Comparison of ENCODE assay signal across 9 mouse cellular contexts in genomic region chr7:96769784-96770183, GRCm38 (mm10).
DNase-seq lines count a peak whose midpoint lies in the region; ATAC-seq and TF ChIP-seq lines count a peak whose summit lies in the region.
"Had no signal": no experiment of that assay in that cellular context is flagged by ENCODE, and none has a peak within 500 bp of the region (broad histone marks: within the 10 kb centered on the region; RNA-seq: fewer than 3 reads in every experiment).

No protein-coding gene starts in this region.

- no peak overlapping the region for H3K4me2 ChIP-seq in kidney, embryonic 15.5 days
- H3K4me2 ChIP-seq: liver, embryonic 13.5 days had no signal

- H3K4me1 ChIP-seq in kidney, embryonic 15.5 days = peaks cover 19% of the 10 kb centered on the region
- H3K4me1 ChIP-seq in G1E (ENCODE audit: insufficient read depth, low read depth, low read length) = peaks cover 9% of the 10 kb centered on the region
- peaks cover 7% of the 10 kb centered on the region for H3K4me1 ChIP-seq in cortical plate, adult 2 months (ENCODE audit: control insufficient read depth, insufficient read depth, low read length)

- WGBS in kidney, embryonic 15.5 days = 69% methylated on average over 4 of the region's 4 CpGs

- TF ChIP-seq POLR2A in cortical plate, adult 2 months (IDR thresholded peaks at IDR 0.05; ENCODE audit: extremely low read depth, insufficient read depth, low read length) = no peak

- no peak overlapping the region for H3K9ac ChIP-seq in kidney, embryonic 15.5 days
- H3K9ac ChIP-seq: liver, embryonic 13.5 days had no signal

- peak; percentile 35 for DNase-seq in kidney, adult 9 months
- DNase-seq in G1E (ENCODE audit: low spot score) = no peak
- DNase-seq in splenic B cell, adult 2 months (ENCODE audit: low read depth, low spot score) = peak; percentile 62
- DNase-seq in right cerebral cortex, postnatal 36 days (ENCODE audit: low spot score in 2 of 2) = no peak
- DNase-seq in gastrocnemius, adult 8-10 months (ENCODE audit: low spot score in 2 of 2) = no peak
- DNase-seq: cerebellum, adult 11 months; liver, embryonic 13.5 days had no signal

- H3K27ac ChIP-seq in kidney, embryonic 15.5 days = no peak overlapping the region
- no peak overlapping the region for H3K27ac ChIP-seq in cortical plate, adult 2 months (ENCODE audit: insufficient read depth, low read length)
- H3K27ac ChIP-seq: liver, embryonic 13.5 days had no signal

- no peak overlapping the region for H3K4me3 ChIP-seq in kidney, embryonic 15.5 days (replicated peaks)
- H3K4me3 ChIP-seq in G1E (ENCODE audit: low read depth, low read length) = no peak overlapping the region
- no peak overlapping the region for H3K4me3 ChIP-seq in cortical plate, adult 2 months (ENCODE audit: insufficient read depth, low read length)
- H3K4me3 ChIP-seq: liver, embryonic 13.5 days had no signal

- H3K9me3 ChIP-seq in kidney, embryonic 15.5 days (replicated peaks) = no peaks in the 10 kb centered on the region
- H3K9me3 ChIP-seq in G1E (replicated peaks) = peaks cover 37% of the 10 kb centered on the region

- no peak for ATAC-seq in kidney, embryonic 15.5 days (replicated peaks; ENCODE audit: low FRiP score)
- no peak for ATAC-seq in G1E (ENCODE audit: extremely low read depth, insufficient number of reproducible peaks, low FRiP score, poor library complexity, severe bottlenecking)

- no peaks in the 10 kb centered on the region for H3K27me3 ChIP-seq in kidney, embryonic 15.5 days
- no peaks in the 10 kb centered on the region for H3K27me3 ChIP-seq in G1E (ENCODE audit: insufficient read depth, low read length)
- H3K27me3 ChIP-seq in splenic B cell, adult 2 months (ENCODE audit: control insufficient read depth, insufficient read depth, low read length, poor library complexity, severe bottlenecking) = no peaks in the 10 kb centered on the region
- H3K27me3 ChIP-seq: liver, embryonic 13.5 days had no signal

- TF ChIP-seq CTCF in G1E (IDR thresholded peaks at IDR 0.05; ENCODE audit: low read depth, low read length) = 0 out of 2 replicates have a peak, but pooled peaks have one; percentile 13
- TF ChIP-seq CTCF in cortical plate, adult 2 months (IDR thresholded peaks at IDR 0.05; ENCODE audit: extremely low read depth, insufficient read depth, low read length) = peak; percentile 18; the same call in 1 of the 2 replicates

- peaks cover 14% of the 10 kb centered on the region; the same call in 1 of the 2 replicates for H3K36me3 ChIP-seq in kidney, embryonic 15.5 days
- no peaks in the 10 kb centered on the region for H3K36me3 ChIP-seq in G1E (replicated peaks)
- H3K36me3 ChIP-seq in splenic B cell, adult 2 months (ENCODE audit: control insufficient read depth, insufficient read depth, low read length, poor library complexity, severe bottlenecking) = no peaks in the 10 kb centered on the region
- H3K36me3 ChIP-seq: liver, embryonic 13.5 days had no signal

Comparison
In these comparisons a context has a peak if more than half of its experiments do, and no peak if none do; other contexts are left out.
1. DNase-seq: peak in kidney, adult 9 months (single experiment) and splenic B cell, adult 2 months (single experiment); none in G1E (single experiment), right cerebral cortex, postnatal 36 days (0 of 2) and gastrocnemius, adult 8-10 months (0 of 2).